Mouse (Mus musculus) hindbrain, embryonic 12.5 days (tissue): ENCODE measurements around the gene Tanc1. TPM values are rescaled to one million over a fixed set of nuclear protein-coding genes. Genes with fewer than 3 reads are reported as not detected.

Experiments
- ATAC-seq: fragments of 200-750 bp; cut with Nextera tagmentation; 2 replicates; pipeline ENCODE4 v1.8.0; 2017; ENCODE audit warnings: moderate TSS enrichment; ENCODE audit not compliant: low FRiP score
- H3K27ac ChIP-seq: fragments of 300-500 bp; sonication (generic); 2 replicates; pipeline ENCODE4 v1.5.1; 2016; ENCODE audit warnings: mild to moderate bottlenecking
- H3K27me3 ChIP-seq: fragments of 300-500 bp; sonication (generic); 2 replicates; pipeline ENCODE4 v1.6.1; 2016; ENCODE audit warnings: mild to moderate bottlenecking
- H3K36me3 ChIP-seq: fragments of 300-500 bp; sonication (generic); 2 replicates; pipeline ENCODE4 v1.6.1; 2016; ENCODE audit warnings: mild to moderate bottlenecking
- H3K4me1 ChIP-seq: fragments of 300-500 bp; sonication (generic); 2 replicates; pipeline ENCODE4 v1.6.1; 2016
- H3K4me2 ChIP-seq: fragments of 300-500 bp; sonication (generic); replicated peaks from 2 replicates; pipeline ENCODE4 v1.6.1; 2016; ENCODE audit warnings: mild to moderate bottlenecking
- H3K4me3 ChIP-seq: fragments of 300-500 bp; sonication (generic); 2 replicates; pipeline ENCODE4 v1.5.1; 2016; ENCODE audit warnings: mild to moderate bottlenecking
- H3K9ac ChIP-seq: fragments of 300-500 bp; sonication (generic); 2 replicates; pipeline ENCODE4 v1.6.1; 2016; ENCODE audit warnings: mild to moderate bottlenecking, moderate library complexity
- H3K9me3 ChIP-seq: fragments of 300-500 bp; sonication (generic); replicated peaks from 2 replicates; pipeline ENCODE4 v1.6.1; 2016; ENCODE audit warnings: mild to moderate bottlenecking
- WGBS: fragments of 180-500 bp; shearing (Covaris S2); methylation state at CpG from one replicate; pipeline ENCODE4 v1.1.7; 2016; 5-methylcytosine and 5-hydroxymethylcytosine counted together
- polyA plus RNA-seq: library from polyadenylated mRNA; unstranded; fragments of >200 nt; fragmentation: Nextera tagmentation; extraction: Ambion mirVana; gene quantifications from 2 replicates; pipeline ENCODE4 v1.2.1, GENCODE M21; 2016

Gene Tanc1
- polyA plus RNA-seq, 1 experiment from 2014 or later: 18.9 TPM

DNA sequence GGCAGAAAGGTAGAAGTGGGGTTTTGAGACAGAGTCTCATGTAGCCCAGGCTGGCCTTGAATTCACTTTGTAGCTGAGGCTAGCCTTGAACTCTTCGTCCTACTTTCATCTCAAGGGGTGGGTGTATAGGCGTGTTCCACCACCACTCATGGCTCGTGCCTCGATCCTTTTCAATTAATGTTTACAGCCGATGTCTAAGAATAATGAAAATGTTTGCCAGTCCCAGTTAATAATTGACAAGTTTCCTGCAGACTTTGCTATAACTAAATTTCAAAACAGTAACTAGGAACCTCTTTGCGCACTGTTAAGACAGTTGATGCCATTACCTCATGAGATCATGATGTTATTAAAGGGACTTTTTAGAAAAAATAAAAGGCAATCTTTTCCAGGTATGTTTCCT, 13.6 kb upstream of the Tanc1 start:
- no peaks in the 10 kb centered on the region for H3K9me3 ChIP-seq
- no peak overlapping the region for H3K4me3 ChIP-seq
- peaks cover 20% of the 10 kb centered on the region for H3K4me1 ChIP-seq
- H3K36me3 ChIP-seq: no peaks in the 10 kb centered on the region
- H3K27ac ChIP-seq: no peak overlapping the region
- H3K27me3 ChIP-seq: no peaks in the 10 kb centered on the region
- ATAC-seq: no peak
- WGBS: 87% methylated on average over 6 of the region's 6 CpGs
- no peak overlapping the region for H3K4me2 ChIP-seq
- H3K9ac ChIP-seq: no peak overlapping the region

- H3K4me2 ChIP-seq: no peak overlapping the region
- WGBS: 17% methylated on average over 4 of the region's 4 CpGs
- peaks cover 18% of the 10 kb centered on the region for H3K4me1 ChIP-seq
- no peaks in the 10 kb centered on the region for H3K9me3 ChIP-seq
- no peak overlapping the region for H3K9ac ChIP-seq
- ATAC-seq: no peak
- H3K36me3 ChIP-seq: no peaks in the 10 kb centered on the region
- no peak overlapping the region for H3K4me3 ChIP-seq
- H3K27ac ChIP-seq: no peak overlapping the region
- no peaks in the 10 kb centered on the region for H3K27me3 ChIP-seq
Measured at GRCm38 (mm10) chr2:59598894-59599293, 12.9 kb upstream of the Tanc1 start.

- Histone ChIP-seq H3K4me2 (no peak overlapping the region), H3K27me3 (no peaks in the 10 kb centered on the region), H3K27ac (0 out of 2 replicates have a peak overlapping the region, but pooled peaks have one; percentile 23), H3K9ac (no peak overlapping the region), H3K36me3 (no peaks in the 10 kb centered on the region), H3K9me3 (no peaks in the 10 kb centered on the region), H3K4me1 (peaks cover 14% of the 10 kb centered on the region), H3K4me3 (no peak overlapping the region)
- 27% methylated on average over 7 of the region's 7 CpGs for WGBS
- 0 out of 2 replicates have a peak, but pooled peaks have one; percentile 29 for ATAC-seq
Measured at GRCm38 (mm10) chr2:59599338-59600111, 12.3 kb upstream of the Tanc1 start.

DNA sequence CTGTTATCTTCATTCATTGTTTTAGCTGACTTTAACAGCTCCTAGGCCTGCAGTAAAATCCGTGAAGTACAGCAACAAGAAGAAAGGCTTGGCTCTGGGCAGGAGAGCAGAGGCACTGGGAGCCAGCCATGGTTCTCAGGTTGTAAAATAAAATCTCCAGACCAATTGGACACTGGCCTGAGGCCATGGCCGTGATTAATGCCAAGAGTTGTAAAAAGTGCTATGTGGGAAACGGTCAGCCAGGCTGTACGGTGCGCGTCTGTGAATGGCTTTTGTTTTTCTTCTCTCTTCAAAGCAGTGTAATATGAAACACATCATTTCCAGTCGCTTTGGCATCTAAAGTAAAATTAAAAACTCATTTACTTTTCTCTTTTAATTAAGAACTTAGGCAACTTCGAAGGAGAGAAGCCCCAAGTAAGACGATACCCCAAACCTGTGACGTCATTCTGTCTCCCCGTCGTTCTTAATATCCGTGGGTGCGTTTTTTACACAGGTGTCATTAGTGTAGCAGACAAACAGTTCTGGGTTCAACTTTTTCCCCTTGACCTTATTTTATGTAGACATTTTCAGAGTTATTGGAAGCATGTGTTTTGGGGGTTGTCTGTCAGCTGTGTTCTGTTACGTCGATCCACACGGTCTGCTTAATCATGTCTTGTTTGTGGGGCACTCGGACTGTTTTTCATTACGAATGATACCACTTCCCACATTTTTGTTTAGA, 11.6 kb upstream of the Tanc1 start:
- Histone ChIP-seq H3K4me3 (no peak overlapping the region), H3K27me3 (no peaks in the 10 kb centered on the region), H3K36me3 (no peaks in the 10 kb centered on the region), H3K9me3 (no peaks in the 10 kb centered on the region), H3K9ac (no peak overlapping the region), H3K4me2 (no peak overlapping the region), H3K27ac (0 out of 2 replicates have a peak overlapping the region, but pooled peaks have one; percentile 23), H3K4me1 (peaks cover 14% of the 10 kb centered on the region)
- no peak for ATAC-seq
- WGBS: 59% methylated on average over 19 of the region's 19 CpGs

- H3K9ac ChIP-seq: no peak overlapping the region
- H3K4me1 ChIP-seq: peaks cover 14% of the 10 kb centered on the region
- 92% methylated on average over 2 of the region's 2 CpGs for WGBS
- H3K27ac ChIP-seq: no peak overlapping the region
- ATAC-seq: no peak
- no peaks in the 10 kb centered on the region for H3K36me3 ChIP-seq
- H3K4me2 ChIP-seq: no peak overlapping the region
- H3K27me3 ChIP-seq: no peaks in the 10 kb centered on the region
- no peak overlapping the region for H3K4me3 ChIP-seq
- no peaks in the 10 kb centered on the region for H3K9me3 ChIP-seq
Measured at GRCm38 (mm10) chr2:59600980-59601379, 10.9 kb upstream of the Tanc1 start.

DNA sequence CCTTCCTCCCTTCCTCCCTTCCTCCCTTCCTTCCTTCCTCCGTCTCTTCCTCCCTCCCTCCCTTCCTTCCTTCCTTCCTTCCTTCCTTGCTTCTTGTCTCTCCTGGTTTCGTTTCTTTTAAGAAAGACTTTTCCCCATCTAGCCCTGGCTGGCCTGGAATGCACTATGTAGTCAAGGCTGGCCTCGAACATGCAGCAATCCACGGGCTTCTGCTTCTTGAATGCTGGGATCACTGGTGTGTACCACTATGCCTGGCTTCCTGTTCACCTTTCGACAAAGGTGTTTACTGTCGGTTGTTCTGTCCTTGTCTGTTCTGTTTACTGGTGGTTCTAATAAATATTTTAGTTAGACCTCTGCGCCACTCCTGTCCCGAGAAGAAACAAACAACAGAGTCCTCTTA, 10.4 kb upstream of the Tanc1 start:
- peaks cover 14% of the 10 kb centered on the region for H3K4me1 ChIP-seq
- no peak overlapping the region for H3K27ac ChIP-seq
- H3K4me3 ChIP-seq: no peak overlapping the region
- no peaks in the 10 kb centered on the region for H3K9me3 ChIP-seq
- WGBS: 92% methylated on average over 8 of the region's 8 CpGs
- H3K27me3 ChIP-seq: no peaks in the 10 kb centered on the region
- H3K36me3 ChIP-seq: no peaks in the 10 kb centered on the region
- no peak overlapping the region for H3K9ac ChIP-seq
- no peak for ATAC-seq
- no peak overlapping the region for H3K4me2 ChIP-seq

GRCm38 (mm10) chr2:59608958-59609357, 2.9 kb upstream of the Tanc1 start:
- ATAC-seq: no peak
- Histone ChIP-seq H3K36me3 (no peaks in the 10 kb centered on the region), H3K27ac (no peak overlapping the region), H3K4me2 (no peak overlapping the region), H3K4me3 (no peak overlapping the region), H3K9ac (no peak overlapping the region), H3K4me1 (peaks cover 21% of the 10 kb centered on the region), H3K9me3 (no peaks in the 10 kb centered on the region), H3K27me3 (peaks cover 4% of the 10 kb centered on the region; the same call in 1 of the 2 replicates)
- 71% methylated on average over 5 of the region's 5 CpGs for WGBS

DNA sequence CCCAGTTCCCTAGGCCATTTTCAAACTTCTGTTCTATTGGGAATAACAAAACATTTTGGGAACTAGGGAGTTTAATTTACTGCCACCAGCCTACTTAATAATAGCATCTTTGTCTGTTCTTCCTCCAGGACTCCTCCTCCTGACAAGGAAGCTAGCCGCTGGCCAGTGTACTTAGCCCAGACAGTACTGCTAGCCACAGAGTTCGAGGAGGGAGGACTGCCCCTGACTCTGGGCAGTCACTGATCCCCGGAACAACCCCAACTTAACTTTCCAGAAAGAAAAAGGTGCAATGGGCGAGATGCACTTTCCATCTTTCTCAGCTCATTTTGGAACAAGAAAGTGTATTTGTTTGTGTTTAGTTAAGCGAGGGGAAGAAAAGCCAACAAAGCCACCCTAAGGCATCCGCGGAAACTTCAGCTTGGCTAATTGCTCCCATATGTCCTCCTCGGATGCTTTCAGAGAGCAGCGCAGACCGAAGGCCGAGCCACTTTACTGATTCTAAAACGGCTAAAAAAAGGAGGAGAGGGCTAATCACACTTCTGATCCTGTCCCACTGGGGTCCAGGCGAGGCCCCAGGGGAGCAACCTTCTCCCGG, 529 bp upstream of the Tanc1 start:
- H3K27ac ChIP-seq: peak overlapping the region; percentile 86
- peak overlapping the region; percentile 97 for H3K4me2 ChIP-seq
- H3K4me1 ChIP-seq: peaks cover 22% of the 10 kb centered on the region
- H3K4me3 ChIP-seq: peak overlapping the region; percentile 87
- H3K27me3 ChIP-seq: peaks cover 6% of the 10 kb centered on the region; the same call in 1 of the 2 replicates
- peak overlapping the region; percentile 80 for H3K9ac ChIP-seq
- no peaks in the 10 kb centered on the region for H3K9me3 ChIP-seq
- no peak; the same call in 1 of the 2 replicates for ATAC-seq
- no peaks in the 10 kb centered on the region for H3K36me3 ChIP-seq
- WGBS: 2% methylated on average over 14 of the region's 14 CpGs

- Histone ChIP-seq H3K27me3 (peaks cover 6% of the 10 kb centered on the region; the same call in 1 of the 2 replicates), H3K4me1 (peaks cover 22% of the 10 kb centered on the region), H3K27ac (peak overlapping the region; percentile 86), H3K36me3 (no peaks in the 10 kb centered on the region), H3K4me2 (peak overlapping the region; percentile 97), H3K4me3 (peak overlapping the region; percentile 87), H3K9me3 (no peaks in the 10 kb centered on the region), H3K9ac (peak overlapping the region; percentile 80)
- WGBS: under 1% methylated on average over 33 of the region's 33 CpGs
- ATAC-seq: no peak
Measured at GRCm38 (mm10) chr2:59612733-59613473, 1.1 kb downstream of the Tanc1 start.

- peaks cover 6% of the 10 kb centered on the region; the same call in 1 of the 2 replicates for H3K27me3 ChIP-seq
- peak overlapping the region; percentile 80 for H3K9ac ChIP-seq
- peak overlapping the region; percentile 97 for H3K4me2 ChIP-seq
- H3K9me3 ChIP-seq: no peaks in the 10 kb centered on the region
- ATAC-seq: peak; percentile 30; the same call in 1 of the 2 replicates
- H3K27ac ChIP-seq: no peak overlapping the region
- peak overlapping the region; percentile 87 for H3K4me3 ChIP-seq
- peaks cover 22% of the 10 kb centered on the region for H3K4me1 ChIP-seq
- H3K36me3 ChIP-seq: no peaks in the 10 kb centered on the region
- 10% methylated on average over 9 of the region's 9 CpGs for WGBS
Measured at GRCm38 (mm10) chr2:59613474-59614019, 1.7 kb downstream of the Tanc1 start.

DNA sequence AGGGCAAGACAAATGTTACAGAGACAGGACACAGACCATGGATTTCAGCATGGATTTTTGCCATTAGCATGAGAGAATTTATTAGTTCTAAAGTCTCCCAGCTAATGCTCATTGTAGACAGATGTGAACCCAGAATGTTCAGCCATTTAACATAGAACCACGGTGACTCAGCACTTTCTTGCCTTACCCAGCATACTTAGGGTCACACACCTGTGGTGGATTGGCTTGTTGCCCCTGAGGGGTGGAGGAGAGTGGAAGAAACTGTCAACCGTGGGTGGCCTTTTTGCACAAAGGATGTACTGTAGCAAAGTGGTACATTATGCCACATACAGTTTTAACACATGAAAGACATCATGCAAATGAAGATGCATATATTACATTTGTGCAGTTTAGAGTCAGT, 5.0 kb downstream of the Tanc1 start:
- Histone ChIP-seq H3K9me3 (no peaks in the 10 kb centered on the region), H3K27me3 (0 out of 2 replicates have a peak, but pooled peaks cover 3% of the 10 kb centered on the region), H3K27ac (no peak overlapping the region), H3K4me1 (peaks cover 14% of the 10 kb centered on the region), H3K9ac (no peak overlapping the region), H3K36me3 (no peaks in the 10 kb centered on the region), H3K4me3 (no peak overlapping the region), H3K4me2 (no peak overlapping the region)
- WGBS: 75% methylated on average over 2 of the region's 2 CpGs
- ATAC-seq: no peak
